Mouse (Mus musculus) myocyte (in vitro differentiated cells): ENCODE data around the gene Faf1.

ENCODE experiments used
- CEBPB ChIP-seq: IDR thresholded peaks from 2 replicates; pipeline ENCODE4 v1.6.1; 2011; ENCODE audit warnings: mild to moderate bottlenecking, moderate library complexity; ENCODE audit not compliant: poor library complexity, insufficient read depth, severe bottlenecking
- E2F4 ChIP-seq: IDR thresholded peaks from one replicate; pipeline ENCODE4 v1.6.1; 2011; ENCODE audit warnings: mild to moderate bottlenecking, control low read depth, moderate library complexity; ENCODE audit not compliant: insufficient read depth
- MAX ChIP-seq: IDR thresholded peaks from one replicate; pipeline ENCODE4 v1.6.1; 2011; ENCODE audit warnings: low read depth, mild to moderate bottlenecking, control low read depth
- MYOD1 ChIP-seq, 3 experiments: IDR thresholded peaks; one replicate each; pipeline ENCODE4 v1.6.1; 2011; ENCODE audit warnings: control low read depth in 2 of 3, low read depth in 2 of 3, mild to moderate bottlenecking in 2 of 3, moderate library complexity in 1 of 3; ENCODE audit not compliant: insufficient read length in 2 of 3, control insufficient read depth in 1 of 3
- MYOG ChIP-seq, 3 experiments: IDR thresholded peaks; one replicate each; pipeline ENCODE4 v1.6.1; 2011; ENCODE audit warnings: control low read depth in 2 of 3, low read depth in 2 of 3, mild to moderate bottlenecking in 2 of 3; ENCODE audit not compliant: insufficient read length in 2 of 3, control insufficient read depth in 1 of 3, insufficient read depth in 1 of 3
- POLR2A ChIP-seq: IDR thresholded peaks from one replicate; pipeline ENCODE4 v1.6.1; 2011; ENCODE audit warnings: low read depth, mild to moderate bottlenecking, control low read depth, moderate library complexity; ENCODE audit not compliant: insufficient read length
- POLR2AphosphoS2 ChIP-seq: IDR thresholded peaks from one replicate; pipeline ENCODE4 v1.6.1; 2011; ENCODE audit warnings: low read depth, control low read depth; ENCODE audit not compliant: insufficient read length
- SRF ChIP-seq: IDR thresholded peaks from one replicate; pipeline ENCODE4 v1.6.1; 2011; ENCODE audit warnings: low read depth; ENCODE audit not compliant: control insufficient read depth, insufficient read length
- TCF12 ChIP-seq: IDR thresholded peaks from one replicate; pipeline ENCODE4 v1.6.1; 2011; ENCODE audit warnings: mild to moderate bottlenecking, control low read depth; ENCODE audit not compliant: poor library complexity, insufficient read depth, severe bottlenecking
- USF1 ChIP-seq: IDR thresholded peaks from one replicate; pipeline ENCODE4 v1.6.1; 2011; ENCODE audit warnings: low read depth, mild to moderate bottlenecking, control low read depth, moderate library complexity

DNA sequence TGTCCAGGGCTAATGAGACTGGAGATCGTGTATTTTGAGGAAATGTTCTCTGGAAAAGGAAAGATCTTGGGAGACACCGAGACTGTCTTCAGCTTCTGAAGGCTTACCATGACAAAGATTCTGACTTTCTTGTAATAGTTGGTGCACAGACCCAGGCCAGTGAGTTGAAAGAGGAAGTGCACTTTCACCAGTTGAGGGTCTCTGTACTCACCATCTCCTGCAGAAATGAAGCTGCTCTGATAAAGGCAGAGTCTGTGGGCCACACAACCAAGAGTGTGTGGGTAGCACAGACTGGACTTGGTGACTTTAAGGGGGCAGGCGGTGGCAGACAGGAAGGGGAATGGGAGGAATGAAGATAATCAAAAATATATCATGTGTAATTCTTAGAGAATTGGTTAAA lies 260.2 kb downstream of the Faf1 start:
- no peak for TF ChIP-seq CEBPB
- no peak for TF ChIP-seq MAX
- no peak for TF ChIP-seq E2F4
- no peak for TF ChIP-seq MYOG (IDR thresholded peaks at IDR 0.05; ENCODE audit: control insufficient read depth in 1 of 3, insufficient read depth in 1 of 3, insufficient read length in 2 of 3, low read depth in 2 of 3)
- TF ChIP-seq POLR2A = no peak
- no peak for TF ChIP-seq SRF
- TF ChIP-seq TCF12 = no peak
- no peak for TF ChIP-seq USF1
- TF ChIP-seq MYOD1 (IDR thresholded peaks at IDR 0.05; ENCODE audit: control insufficient read depth in 1 of 3, insufficient read length in 2 of 3, low read depth in 2 of 3) = no peak
- no peak for TF ChIP-seq POLR2AphosphoS2
